ENCODE assay signal across 8 mouse cellular contexts in genomic region chr10:70246076-70246475, GRCm38 (mm10). TPM values are rescaled to one million over a fixed set of nuclear protein-coding genes. Genes with fewer than 3 reads are reported as not detected.
A peak's percentile ranks its signal among the peaks of the same experiment; 100 is the strongest.
DNase-seq lines count a peak whose midpoint lies in the region; ATAC-seq and TF ChIP-seq lines count a peak whose summit lies in the region.

No protein-coding gene starts in this region.

- TF ChIP-seq CTCF in gastrocnemius, adult 2 months (IDR thresholded peaks at IDR 0.05) = no peak
- TF ChIP-seq CTCF in intestine, postnatal 0 days (IDR thresholded peaks at IDR 0.05; ENCODE audit: low read depth) = no peak

- H3K9me3 ChIP-seq in embryonic facial prominence, embryonic 12.5 days = no peaks in the 10 kb centered on the region
- no peaks in the 10 kb centered on the region for H3K9me3 ChIP-seq in intestine, postnatal 0 days (ENCODE audit: control insufficient read depth)

- no peak overlapping the region for H3K9ac ChIP-seq in embryonic facial prominence, embryonic 12.5 days
- H3K9ac ChIP-seq in intestine, postnatal 0 days (ENCODE audit: low read depth, low read length) = no peak overlapping the region

- no peak for ATAC-seq in embryonic facial prominence, embryonic 12.5 days (ENCODE audit: insufficient number of reproducible peaks, insufficient read depth, low FRiP score, low TSS enrichment)
- ATAC-seq in intestine, postnatal 0 days = no peak
- ATAC-seq in erythroid progenitor cell, adult 5-6 weeks (replicated peaks; ENCODE audit: low FRiP score, poor library complexity, severe bottlenecking) = no peak

- peak overlapping the region; percentile 94 for H3K4me3 ChIP-seq in gastrocnemius, adult 2 months
- H3K4me3 ChIP-seq in embryonic facial prominence, embryonic 12.5 days = peak overlapping the region; percentile 55
- H3K4me3 ChIP-seq in intestine, postnatal 0 days (ENCODE audit: low read depth, low read length) = no peak overlapping the region

- DNase-seq in gastrocnemius, adult 2 months = no peak
- no peak for DNase-seq in gastrocnemius, postnatal 14 days
- peak; percentile 5 for DNase-seq in mesoderm, embryonic 11.5 days (ENCODE audit: low read depth, low spot score)
- DNase-seq in testis, postnatal 14 days (ENCODE audit: low spot score) = no peak
- DNase-seq in urinary bladder, postnatal 25 days (ENCODE audit: low spot score) = no peak

- H3K27me3 ChIP-seq in embryonic facial prominence, embryonic 12.5 days = peaks cover 48% of the 10 kb centered on the region
- H3K27me3 ChIP-seq in intestine, postnatal 0 days (replicated peaks; ENCODE audit: control insufficient read depth, insufficient read depth, low read length) = peaks cover 32% of the 10 kb centered on the region

- 35% methylated on average over 9 of the region's 9 CpGs for WGBS in embryonic facial prominence, embryonic 12.5 days
- 33% methylated on average over 9 of the region's 9 CpGs for WGBS in intestine, postnatal 0 days

- H3K4me1 ChIP-seq in embryonic facial prominence, embryonic 12.5 days = peaks cover 4% of the 10 kb centered on the region; the same call in 1 of the 2 replicates
- no peaks in the 10 kb centered on the region for H3K4me1 ChIP-seq in intestine, postnatal 0 days (replicated peaks; ENCODE audit: control insufficient read depth, insufficient read depth, low read length)

- peak overlapping the region; percentile 75 for H3K4me2 ChIP-seq in embryonic facial prominence, embryonic 12.5 days (replicated peaks)
- H3K4me2 ChIP-seq in intestine, postnatal 0 days (replicated peaks; ENCODE audit: low read depth) = peak overlapping the region; percentile 91

- H3K36me3 ChIP-seq in embryonic facial prominence, embryonic 12.5 days = no peaks in the 10 kb centered on the region
- H3K36me3 ChIP-seq in intestine, postnatal 0 days (ENCODE audit: control insufficient read depth, insufficient read depth) = no peaks in the 10 kb centered on the region

- peak overlapping the region; percentile 93 for H3K27ac ChIP-seq in gastrocnemius, adult 2 months
- H3K27ac ChIP-seq in embryonic facial prominence, embryonic 12.5 days = no peak overlapping the region
- H3K27ac ChIP-seq in intestine, postnatal 0 days (ENCODE audit: low read depth, low read length) = no peak overlapping the region

- intact Hi-C loops in gastrocnemius, adult 2 months (cut with DNase I) = loop anchor here (5.0 kb wide), 1 partner anchor 51 kb away; no protein-coding TSS in a partner anchor
- intact Hi-C loops in gastrocnemius, postnatal 14 days (cut with DNase I; ENCODE audit: low total_unique reads) = no loop called here

RNA-seq across cellular contexts. Expression of gene Slc16a9, which starts 1.2 kb away (rescaled TPM):
- total RNA-seq in gastrocnemius, adult 2 months (2021) = 1 to 10 TPM; 5.0 to 9.6 TPM
- total RNA-seq in gastrocnemius, postnatal 14 days (2021) = 1 to 10 TPM; 5.9 to 6.0 TPM
- polyA plus RNA-seq in embryonic facial prominence, embryonic 12.5 days (2016; fragmentation: Nextera tagmentation; extraction: Ambion mirVana) = 1.4 and 1.9 TPM in 2 replicates
- polyA plus RNA-seq in intestine, postnatal 0 days (2015; fragmentation: Nextera tagmentation; extraction: Ambion mirVana) = 0.52 and 0.78 TPM in 2 replicates
- total RNA-seq in erythroid progenitor cell, adult 5-6 weeks (2015; ENCODE audit: low replicate concordance) = 0.36 and 0.42 TPM in 2 replicates
- 0.39 and 4.5 TPM in 2 replicates for total RNA-seq in erythroid progenitor cell, adult 5-6 weeks (2017; ENCODE audit: low replicate concordance)

RNA-seq across cellular contexts. Expression of gene Mrln, which starts 41.6 kb away (rescaled TPM):
- 100 to 1,000 TPM; 201 to 276 TPM for total RNA-seq in gastrocnemius, adult 2 months (2021)
- 100 to 1,000 TPM in 1 of 2 experiments, 10 to 100 TPM in 1; 97.0 to 105 TPM for total RNA-seq in gastrocnemius, postnatal 14 days (2021)
- 6.2 and 12.7 TPM in 2 replicates for polyA plus RNA-seq in embryonic facial prominence, embryonic 12.5 days (2016; fragmentation: Nextera tagmentation; extraction: Ambion mirVana)
- not detected in 2 replicates for polyA plus RNA-seq in intestine, postnatal 0 days (2015; fragmentation: Nextera tagmentation; extraction: Ambion mirVana)
- total RNA-seq in erythroid progenitor cell, adult 5-6 weeks (2015; ENCODE audit: low replicate concordance) = not detected in 2 replicates
- not detected in 2 replicates for total RNA-seq in erythroid progenitor cell, adult 5-6 weeks (2017; ENCODE audit: low replicate concordance)

Comparison
In these comparisons a context has a peak if more than half of its experiments do, and no peak if none do; other contexts are left out.
1. RNA of gene Mrln, which starts 41.6 kb away (total RNA-seq): 201 to 276 TPM in gastrocnemius, adult 2 months and 97.0 to 105 TPM in gastrocnemius, postnatal 14 days; not detected in erythroid progenitor cell, adult 5-6 weeks; every median in the first group is over 10 times any median in the second.